Mouse (Mus musculus): ENCODE data around the gene Hkdc1. TPM values are rescaled to one million over a fixed set of nuclear protein-coding genes. Genes with fewer than 3 reads are reported as not detected.

The Hkdc1 gene
- polyA plus RNA-seq, 1 experiment from 2014 or later = not detected

GRCm38 (mm10) chr10:62425081-62425871, 3.0 kb upstream of the Hkdc1 start:
- no peak overlapping the region for H3K9ac ChIP-seq (ENCODE audit: low read length)
- WGBS = 59% methylated on average over 9 of the region's 9 CpGs
- ATAC-seq (ENCODE audit: insufficient read depth, low FRiP score, low TSS enrichment) (no peak), DNase-seq (ENCODE audit: low spot score) (no peak)
- H3K9me3 ChIP-seq (ENCODE audit: control insufficient read depth, low read length) = no peaks in the 10 kb centered on the region
- H3K36me3 ChIP-seq (ENCODE audit: control insufficient read depth, insufficient read depth, low read length) = peaks cover 10% of the 10 kb centered on the region
- H3K27ac ChIP-seq (ENCODE audit: low read depth, low read length) = no peak overlapping the region
- H3K4me3 ChIP-seq (ENCODE audit: low read depth, low read length) = no peak overlapping the region
- no peaks in the 10 kb centered on the region for H3K27me3 ChIP-seq (ENCODE audit: control insufficient read depth, insufficient read depth, low read length)
- no peak overlapping the region for H3K4me2 ChIP-seq (ENCODE audit: low read depth)
- no peaks in the 10 kb centered on the region for H3K4me1 ChIP-seq (ENCODE audit: control insufficient read depth, insufficient read depth, low read length)

- DNase-seq (ENCODE audit: low spot score) = no peak
- H3K4me3 ChIP-seq (ENCODE audit: low read depth, low read length) = no peak overlapping the region
- H3K27me3 ChIP-seq (ENCODE audit: control insufficient read depth, insufficient read depth, low read length) = no peaks in the 10 kb centered on the region
- no peaks in the 10 kb centered on the region for H3K36me3 ChIP-seq (ENCODE audit: control insufficient read depth, insufficient read depth, low read length)
- ATAC-seq (ENCODE audit: insufficient read depth, low FRiP score, low TSS enrichment) = no peak
- no peak overlapping the region for H3K4me2 ChIP-seq (ENCODE audit: low read depth)
- no peaks in the 10 kb centered on the region for H3K9me3 ChIP-seq (ENCODE audit: control insufficient read depth, low read length)
- H3K9ac ChIP-seq (ENCODE audit: low read length) = no peak overlapping the region
- H3K4me1 ChIP-seq (ENCODE audit: control insufficient read depth, insufficient read depth, low read length) = no peaks in the 10 kb centered on the region
- 87% methylated on average over 3 of the region's 3 CpGs for WGBS
- H3K27ac ChIP-seq (ENCODE audit: low read depth, low read length) = no peak overlapping the region
Measured at GRCm38 (mm10) chr10:62421127-62421526, 1.2 kb downstream of the Hkdc1 start.

- H3K9me3 ChIP-seq (ENCODE audit: control insufficient read depth, low read length) = no peaks in the 10 kb centered on the region
- no peaks in the 10 kb centered on the region for H3K27me3 ChIP-seq (ENCODE audit: control insufficient read depth, insufficient read depth, low read length)
- ATAC-seq (ENCODE audit: insufficient read depth, low FRiP score, low TSS enrichment) (no peak), DNase-seq (ENCODE audit: low spot score) (no peak)
- no peak overlapping the region for H3K9ac ChIP-seq (ENCODE audit: low read length)
- no peak overlapping the region for H3K4me2 ChIP-seq (ENCODE audit: low read depth)
- no peak overlapping the region for H3K4me3 ChIP-seq (ENCODE audit: low read depth, low read length)
- H3K4me1 ChIP-seq (ENCODE audit: control insufficient read depth, insufficient read depth, low read length) = no peaks in the 10 kb centered on the region
- H3K27ac ChIP-seq (ENCODE audit: low read depth, low read length) = no peak overlapping the region
- no peaks in the 10 kb centered on the region for H3K36me3 ChIP-seq (ENCODE audit: control insufficient read depth, insufficient read depth, low read length)
- WGBS = 74% methylated on average over 6 of the region's 6 CpGs
Measured at GRCm38 (mm10) chr10:62420399-62420798, 1.9 kb downstream of the Hkdc1 start.

- Histone ChIP-seq H3K4me2 (ENCODE audit: low read depth) (no peak overlapping the region), H3K27ac (ENCODE audit: low read depth, low read length) (no peak overlapping the region), H3K9ac (ENCODE audit: low read length) (no peak overlapping the region), H3K4me3 (ENCODE audit: low read depth, low read length) (no peak overlapping the region), H3K27me3 (ENCODE audit: control insufficient read depth, insufficient read depth, low read length) (no peaks in the 10 kb centered on the region), H3K4me1 (ENCODE audit: control insufficient read depth, insufficient read depth, low read length) (no peaks in the 10 kb centered on the region), H3K36me3 (ENCODE audit: control insufficient read depth, insufficient read depth, low read length) (no peaks in the 10 kb centered on the region), H3K9me3 (ENCODE audit: control insufficient read depth, low read length) (no peaks in the 10 kb centered on the region)
- ATAC-seq (ENCODE audit: insufficient read depth, low FRiP score, low TSS enrichment) (no peak), DNase-seq (ENCODE audit: low spot score) (no peak)
- 83% methylated on average over 5 of the region's 5 CpGs for WGBS
Measured at GRCm38 (mm10) chr10:62419422-62419821, 2.9 kb downstream of the Hkdc1 start.

GRCm38 (mm10) chr10:62418831-62419356, 3.4 kb downstream of the Hkdc1 start:
- H3K9ac ChIP-seq (ENCODE audit: low read length) = no peak overlapping the region
- H3K4me3 ChIP-seq (ENCODE audit: low read depth, low read length) = no peak overlapping the region
- ATAC-seq (ENCODE audit: insufficient read depth, low FRiP score, low TSS enrichment) (no peak), DNase-seq (ENCODE audit: low spot score) (no peak)
- no peak overlapping the region for H3K27ac ChIP-seq (ENCODE audit: low read depth, low read length)
- no peaks in the 10 kb centered on the region for H3K4me1 ChIP-seq (ENCODE audit: control insufficient read depth, insufficient read depth, low read length)
- no peaks in the 10 kb centered on the region for H3K27me3 ChIP-seq (ENCODE audit: control insufficient read depth, insufficient read depth, low read length)
- WGBS = 57% methylated on average over 7 of the region's 7 CpGs
- no peaks in the 10 kb centered on the region for H3K36me3 ChIP-seq (ENCODE audit: control insufficient read depth, insufficient read depth, low read length)
- H3K9me3 ChIP-seq (ENCODE audit: control insufficient read depth, low read length) = no peaks in the 10 kb centered on the region
- no peak overlapping the region for H3K4me2 ChIP-seq (ENCODE audit: low read depth)

- H3K9me3 ChIP-seq (ENCODE audit: control insufficient read depth, low read length) = no peaks in the 10 kb centered on the region
- no peak overlapping the region for H3K4me2 ChIP-seq (ENCODE audit: low read depth)
- no peak for DNase-seq (ENCODE audit: low spot score)
- no peak overlapping the region for H3K9ac ChIP-seq (ENCODE audit: low read length)
- no peaks in the 10 kb centered on the region for H3K4me1 ChIP-seq (ENCODE audit: control insufficient read depth, insufficient read depth, low read length)
- ATAC-seq (ENCODE audit: insufficient read depth, low FRiP score, low TSS enrichment) = no peak
- H3K27me3 ChIP-seq (ENCODE audit: control insufficient read depth, insufficient read depth, low read length) = no peaks in the 10 kb centered on the region
- no peak overlapping the region for H3K4me3 ChIP-seq (ENCODE audit: low read depth, low read length)
- no peak overlapping the region for H3K27ac ChIP-seq (ENCODE audit: low read depth, low read length)
- 49% methylated on average over 4 of the region's 4 CpGs for WGBS
- no peaks in the 10 kb centered on the region for H3K36me3 ChIP-seq (ENCODE audit: control insufficient read depth, insufficient read depth, low read length)
Measured at GRCm38 (mm10) chr10:62413606-62413982, 8.7 kb downstream of the Hkdc1 start.

- ATAC-seq (ENCODE audit: insufficient read depth, low FRiP score, low TSS enrichment) = no peak
- Histone ChIP-seq H3K27ac (ENCODE audit: low read depth, low read length) (no peak overlapping the region), H3K9me3 (ENCODE audit: control insufficient read depth, low read length) (no peaks in the 10 kb centered on the region), H3K4me3 (ENCODE audit: low read depth, low read length) (no peak overlapping the region), H3K36me3 (ENCODE audit: control insufficient read depth, insufficient read depth, low read length) (no peaks in the 10 kb centered on the region), H3K4me2 (ENCODE audit: low read depth) (no peak overlapping the region), H3K27me3 (ENCODE audit: control insufficient read depth, insufficient read depth, low read length) (no peaks in the 10 kb centered on the region), H3K9ac (ENCODE audit: low read length) (no peak overlapping the region), H3K4me1 (ENCODE audit: control insufficient read depth, insufficient read depth, low read length) (no peaks in the 10 kb centered on the region)
- 41% methylated on average over 8 of the region's 8 CpGs for WGBS
- no peak for DNase-seq (ENCODE audit: low spot score)
Measured at GRCm38 (mm10) chr10:62412906-62413605, 9.2 kb downstream of the Hkdc1 start.

- Histone ChIP-seq H3K9ac (ENCODE audit: low read length) (no peak overlapping the region), H3K4me2 (ENCODE audit: low read depth) (no peak overlapping the region), H3K4me3 (ENCODE audit: low read depth, low read length) (no peak overlapping the region), H3K27ac (ENCODE audit: low read depth, low read length) (no peak overlapping the region), H3K36me3 (ENCODE audit: control insufficient read depth, insufficient read depth, low read length) (no peaks in the 10 kb centered on the region), H3K4me1 (ENCODE audit: control insufficient read depth, insufficient read depth, low read length) (no peaks in the 10 kb centered on the region), H3K27me3 (ENCODE audit: control insufficient read depth, insufficient read depth, low read length) (no peaks in the 10 kb centered on the region), H3K9me3 (ENCODE audit: control insufficient read depth, low read length) (no peaks in the 10 kb centered on the region)
- no peak for DNase-seq (ENCODE audit: low spot score)
- WGBS = 72% methylated on average over 19 of the region's 19 CpGs
- ATAC-seq (ENCODE audit: insufficient read depth, low FRiP score, low TSS enrichment) = no peak
Measured at GRCm38 (mm10) chr10:62411431-62412410, 10.6 kb downstream of the Hkdc1 start.

Measured in neural tube, embryonic 11.5 days (tissue).